Mouse (Mus musculus): ENCODE data around the gene Gm17604. TPM values are rescaled to one million over a fixed set of nuclear protein-coding genes. Genes with fewer than 3 reads are reported as not detected.

Gm17604 gene
- polyA plus RNA-seq (2017; shearing (Covaris generic)) = not detected

DNA sequence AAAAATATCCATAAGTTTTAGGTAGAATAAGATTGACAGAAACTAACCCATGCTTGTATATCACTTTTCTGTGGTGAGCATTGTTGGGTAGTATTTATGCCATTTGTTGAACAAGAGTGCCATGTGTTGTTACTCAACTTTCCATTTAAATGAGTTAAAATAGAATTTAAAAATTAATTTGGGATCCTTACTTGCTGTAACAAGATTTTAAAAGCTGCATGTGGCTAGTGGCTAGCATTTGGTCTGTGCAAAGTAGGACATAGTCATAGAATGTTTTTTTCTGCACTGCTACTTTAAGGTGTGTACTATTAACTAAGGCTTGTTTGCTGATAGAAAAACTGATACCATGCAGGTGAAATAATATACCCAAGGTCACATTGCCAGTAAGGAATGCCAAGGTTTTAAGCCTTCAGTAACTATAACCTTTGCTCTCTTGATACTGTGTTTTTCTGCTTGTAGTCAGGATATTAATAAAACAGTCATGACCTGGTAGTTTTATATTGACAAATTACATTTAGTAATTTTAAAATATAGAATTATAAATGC, at the start of gene Gm17604:
TSS of gene Gm17604 (minus strand) at position 51 of the 546 bp plus-strand sequence.

DNA sequence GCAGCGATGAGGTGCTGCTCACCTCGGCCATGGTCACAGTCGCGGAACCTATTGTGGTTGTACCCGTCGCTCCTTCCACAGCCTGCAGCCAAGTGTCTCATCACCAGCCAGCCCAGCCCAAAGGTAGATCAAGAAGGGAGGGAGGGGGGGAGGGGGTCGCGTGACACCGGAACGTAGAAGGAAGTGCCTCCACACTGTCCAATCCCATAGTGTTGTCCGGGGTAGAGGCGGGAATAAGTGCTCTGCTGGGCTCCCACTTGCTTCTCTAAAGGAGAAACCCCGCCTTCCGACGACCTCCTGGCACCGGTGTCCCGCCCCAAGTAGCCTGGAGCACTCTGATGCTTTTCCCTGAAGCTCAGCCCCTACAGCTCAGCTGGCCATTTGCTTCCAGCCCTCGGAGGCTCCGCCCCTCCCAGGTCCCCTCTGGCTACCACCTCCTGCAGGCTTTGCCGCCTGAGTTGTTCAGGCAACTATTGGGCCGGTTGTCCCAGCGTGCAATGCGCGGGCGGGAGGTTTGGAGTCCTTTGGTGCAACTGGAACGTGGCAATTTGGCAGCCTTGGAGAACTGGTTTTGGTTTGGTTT, 24.3 kb downstream of the Gm17604 start, which contains the start of the genes Mospd2 and Fancb:
TSS of gene Mospd2 (minus strand) at position 183 of the 583 bp plus-strand sequence.
TSS of gene Fancb (plus strand) at position 400 of the 583 bp plus-strand sequence.

Other genes starting within 250 kb of the Gm17604 start
- 1 to 10 TPM; 6.6 to 7.7 TPM for gene Mospd2, start 24.5 kb downstream of the Gm17604 start, polyA plus RNA-seq (2017; shearing (Covaris generic))
- gene Fancb, start 24.2 kb downstream of the Gm17604 start, polyA plus RNA-seq (2017; shearing (Covaris generic)) = 1 to 10 TPM; 2.0 to 2.4 TPM

Measured in inflammation-experienced regulatory T-cells (primary cell).